Mouse (Mus musculus): ENCODE data around the gene Jaml. TPM values are rescaled to one million over a fixed set of nuclear protein-coding genes. Genes with fewer than 3 reads are reported as not detected.
"Not testable (repeated sequence)": the region's sequence is repeated elsewhere in the genome, so short reads cannot be mapped to it uniquely, and the experiment has no call there.

Jaml gene
- under 1 TPM; 0.13 to 0.44 TPM for total RNA-seq (2021)
- long read RNA-seq, experiment 1, result 0 reads
- long read RNA-seq, experiment 2, result 0 reads

DNA sequence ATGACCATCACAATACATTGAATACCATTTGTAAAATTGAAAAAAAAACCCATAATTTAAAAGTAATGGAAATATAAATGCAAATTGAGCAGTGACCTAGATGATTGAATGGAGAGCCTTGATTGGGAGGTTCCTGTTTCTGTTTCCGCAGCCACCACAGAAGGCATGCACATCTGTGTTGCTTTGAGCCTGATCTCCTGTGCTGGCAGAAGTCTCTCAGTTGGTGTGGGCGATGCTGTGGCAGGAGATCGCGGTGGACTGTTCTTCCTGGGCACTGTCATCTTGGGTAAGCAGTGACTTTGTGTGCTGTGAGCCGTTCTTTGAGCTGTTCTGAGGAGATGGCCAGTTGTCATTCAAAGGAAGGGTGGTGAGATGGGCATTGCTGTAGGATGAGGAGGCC is at the start of gene Jaml:
Jaml (plus strand) TSS at position 173 of the 400 bp plus-strand sequence.
- intact Hi-C loops (cut with DNase I), result no loop called here
- no peak for DNase-seq

GRCm38 (mm10) chr9:45030341-45030740 is 48.6 kb upstream of the Jaml start:
- intact Hi-C loops (cut with DNase I), result no loop called here
- DNase-seq, result no peak

DNA sequence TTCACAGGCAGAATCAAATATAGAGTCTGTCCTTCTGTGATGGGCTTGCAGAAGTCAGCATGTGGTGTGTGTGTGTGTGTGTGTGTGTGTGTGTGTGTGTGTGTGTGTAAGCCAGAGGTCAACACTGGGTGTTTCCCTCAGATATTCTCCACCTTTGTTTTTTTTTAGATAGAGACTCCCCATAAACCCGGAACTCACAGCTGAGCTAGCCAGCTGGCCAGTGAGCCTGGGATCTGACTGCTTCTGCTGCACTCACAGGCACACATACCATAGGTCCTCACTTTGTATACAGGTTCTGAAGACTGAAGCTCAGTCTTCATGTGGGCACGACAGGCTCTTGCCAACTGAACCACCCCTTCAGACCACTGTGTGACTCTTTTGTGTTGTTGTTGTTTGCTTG is 46.7 kb upstream of the Jaml start:
- intact Hi-C loops (cut with DNase I), result no loop called here
- DNase-seq, result no peak

DNA sequence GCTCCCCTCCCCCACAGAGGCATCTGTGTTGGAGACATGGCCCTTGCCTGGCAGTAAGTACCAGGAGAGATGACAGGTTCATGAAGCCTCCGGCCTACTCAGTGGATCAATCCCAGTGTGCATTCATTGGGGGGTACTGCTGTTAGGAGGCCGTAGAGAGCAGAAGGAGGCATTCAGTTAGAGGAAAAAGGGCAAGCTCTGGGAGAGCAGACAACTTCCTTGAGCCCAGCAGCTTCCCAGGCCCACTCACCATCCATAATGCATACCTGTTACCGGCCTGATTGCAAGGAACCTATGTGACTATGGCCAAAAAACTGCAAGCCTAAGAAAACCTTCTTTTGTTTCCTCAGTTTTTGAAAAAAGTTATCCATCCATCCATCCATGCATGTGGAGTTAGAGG is 44.5 kb upstream of the Jaml start:
- DNase-seq, result no peak
- intact Hi-C loops (cut with DNase I), result no loop called here

GRCm38 (mm10) chr9:45037803-45038202 is 41.2 kb upstream of the Jaml start:
- DNase-seq; intact Hi-C loops (cut with DNase I): not testable (repeated sequence)

DNA sequence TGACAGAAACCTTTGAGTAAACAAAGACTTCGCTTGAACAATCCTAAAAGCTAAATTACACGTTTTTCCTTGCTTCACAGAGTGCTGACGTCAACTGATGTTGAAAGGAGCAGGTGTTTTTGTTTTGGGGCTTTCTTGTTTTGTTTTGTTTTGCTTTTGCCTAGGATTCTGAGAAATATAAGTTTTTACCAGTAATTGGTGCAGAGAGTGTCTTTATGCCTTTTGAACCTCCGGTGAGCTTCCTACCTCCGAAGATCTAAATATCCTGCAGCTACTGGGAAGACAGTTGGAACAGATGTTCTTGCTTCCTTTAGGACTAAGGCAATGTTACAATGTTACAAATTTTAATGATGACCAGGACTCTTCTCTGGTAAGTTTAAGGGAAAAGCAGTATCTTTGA is 39.5 kb upstream of the Jaml start, which contains the start of gene Mpzl2:
Mpzl2 (plus strand) TSS at position 301 of the 400 bp plus-strand sequence.
- intact Hi-C loops (cut with DNase I), result no loop called here
- DNase-seq, result no peak

DNA sequence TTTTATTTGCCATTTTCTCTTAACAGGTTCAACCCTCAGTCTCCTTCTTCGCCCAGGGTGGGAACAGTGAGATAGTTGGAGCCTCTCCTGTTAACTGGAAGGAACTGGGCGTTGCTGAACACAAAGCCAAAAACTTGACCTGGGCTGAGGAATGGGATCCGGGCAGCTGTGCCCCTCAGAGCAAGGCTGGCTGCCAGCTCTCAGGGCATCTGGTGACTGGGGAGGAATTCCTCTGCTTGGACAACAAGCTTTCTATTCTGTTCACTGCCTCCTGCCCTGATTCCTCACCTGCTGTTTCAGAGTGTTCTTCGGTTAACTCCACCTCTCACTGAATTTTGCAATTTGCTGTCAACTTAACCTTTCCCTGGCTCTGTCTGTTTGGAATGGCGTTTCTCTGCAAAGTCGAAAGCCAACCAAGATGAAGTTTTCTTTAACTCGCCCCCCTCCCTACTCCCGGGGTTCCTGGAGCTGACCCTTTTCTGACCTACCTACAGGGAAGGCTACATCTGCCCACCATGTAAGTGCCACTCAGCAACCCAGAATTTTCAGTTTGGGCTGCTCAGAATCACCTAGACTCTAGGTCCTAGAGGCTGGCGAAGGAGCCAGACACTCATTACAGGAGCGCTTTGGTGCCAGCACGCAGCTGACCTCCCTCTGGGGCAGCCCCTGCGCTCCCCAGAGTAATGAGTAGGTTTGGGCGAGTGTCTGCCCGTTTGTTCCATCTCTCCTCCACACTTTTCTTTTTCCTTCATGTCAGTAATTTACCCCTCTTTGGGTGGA is 38.7 kb upstream of the Jaml start:
- intact Hi-C loops (cut with DNase I), result no loop called here
- no peak for DNase-seq

DNA sequence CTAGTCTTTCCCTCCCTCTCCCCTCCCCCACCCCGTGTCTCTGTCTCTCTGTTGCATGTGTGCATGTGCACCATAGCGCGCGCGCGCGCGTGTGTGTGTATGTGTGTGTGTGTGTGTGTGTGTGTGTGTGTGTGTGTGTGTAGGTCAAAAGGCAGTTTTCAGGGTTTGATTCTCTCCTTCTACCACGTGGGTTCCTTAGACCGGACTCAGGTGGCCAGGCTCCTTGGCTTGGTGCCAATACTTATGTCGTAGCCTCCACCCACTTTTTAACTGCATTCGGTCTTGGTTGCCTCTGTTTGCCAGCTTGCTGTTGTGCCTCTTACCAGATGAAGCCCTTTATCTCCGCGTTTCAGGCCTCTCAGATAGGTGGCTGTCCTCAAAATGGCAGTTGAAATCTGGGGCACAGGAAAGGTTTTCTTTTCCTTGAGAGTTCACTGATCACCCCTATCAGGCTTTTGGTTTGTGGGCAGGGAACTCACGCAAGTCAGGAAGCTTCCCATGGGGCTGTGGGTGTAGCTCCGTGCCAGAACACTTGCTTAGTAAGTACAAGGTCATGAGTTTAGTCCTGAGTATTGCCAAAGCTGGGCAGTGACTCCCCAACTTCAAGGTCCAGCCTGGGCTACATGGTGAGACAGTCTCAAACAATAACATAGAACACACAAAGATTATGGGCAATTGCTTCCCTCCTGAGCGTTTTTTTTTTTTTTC is 37.7 kb upstream of the Jaml start:
- DNase-seq, result no peak
- intact Hi-C loops (cut with DNase I), result no loop called here

GRCm38 (mm10) chr9:45042056-45042720 is 36.8 kb upstream of the Jaml start:
- DNase-seq, result no peak
- intact Hi-C loops (cut with DNase I), result no loop called here

DNA sequence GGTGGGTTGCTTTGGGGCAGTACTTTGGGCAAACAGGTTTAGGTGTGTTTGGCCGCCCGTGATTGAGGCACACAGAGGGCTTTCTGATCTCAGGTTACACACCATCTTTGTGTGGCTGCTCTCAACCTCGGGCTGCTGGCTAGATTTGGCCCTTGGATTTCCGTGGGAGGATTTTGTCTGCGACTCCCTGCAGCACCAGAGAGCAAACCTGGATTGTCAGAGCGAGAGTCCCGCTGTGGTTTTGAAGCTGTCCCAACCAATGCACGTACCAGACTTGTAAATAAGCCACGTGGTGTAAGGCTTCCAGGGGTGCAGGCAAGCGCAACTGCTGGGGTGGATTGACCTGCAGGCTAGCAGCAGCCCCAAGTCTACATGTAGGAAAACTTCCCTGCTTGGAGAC is 36.0 kb upstream of the Jaml start:
- DNase-seq, result no peak
- intact Hi-C loops (cut with DNase I), result no loop called here

- intact Hi-C loops (cut with DNase I), result loop anchor here (5.0 kb wide), 1 partner anchor 80 kb away; no protein-coding TSS in a partner anchor
- no peak for DNase-seq
Observed at GRCm38 (mm10) chr9:45046973-45047372, 32.0 kb upstream of the Jaml start.

DNA sequence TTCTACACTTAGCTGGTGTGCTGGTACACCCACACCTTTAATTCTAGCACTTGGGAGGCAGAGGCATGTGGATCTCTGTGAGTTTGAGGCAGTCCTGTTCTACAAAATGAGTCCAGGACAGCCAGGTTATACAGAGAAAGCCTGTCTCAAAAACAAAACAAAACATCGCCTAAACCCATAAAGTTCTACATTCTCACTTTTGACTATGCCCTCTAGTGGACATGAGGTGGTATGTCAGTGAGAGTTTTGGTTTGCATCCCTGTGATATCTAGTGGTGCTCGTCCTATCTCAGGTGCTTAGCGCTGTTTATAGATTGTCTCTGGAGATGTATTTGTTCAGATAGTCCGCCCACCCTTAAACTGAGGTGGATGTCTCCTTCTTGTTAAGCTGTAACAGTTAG is 30.5 kb upstream of the Jaml start:
- intact Hi-C loops (cut with DNase I), result loop anchor here (5.0 kb wide), 1 partner anchor 79 kb away; no protein-coding TSS in a partner anchor
- no peak for DNase-seq

- intact Hi-C loops (cut with DNase I), result loop anchor here (5.0 kb wide), 1 partner anchor 78 kb away; no protein-coding TSS in a partner anchor
- no peak for DNase-seq
Observed at GRCm38 (mm10) chr9:45049731-45050130, 29.3 kb upstream of the Jaml start.

DNA sequence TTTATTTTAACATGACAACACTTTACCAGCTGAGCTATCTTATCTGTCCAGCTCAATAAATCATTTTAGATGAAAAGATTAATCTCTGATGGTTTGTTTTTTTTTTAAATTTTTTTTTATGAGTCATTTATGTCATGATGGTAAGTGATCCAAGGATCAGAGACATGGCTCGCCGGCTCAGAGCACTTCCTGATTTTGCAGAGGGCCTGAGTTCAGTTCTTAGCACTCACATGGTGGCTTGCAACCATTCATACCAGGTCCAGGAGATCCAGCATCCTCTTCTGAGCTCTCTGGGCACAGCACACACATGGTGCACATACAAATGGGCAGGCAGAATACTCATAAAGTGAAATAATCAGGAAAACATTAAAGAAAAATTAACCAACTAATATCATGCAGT is 28.7 kb upstream of the Jaml start:
- intact Hi-C loops (cut with DNase I), result no loop called here

DNA sequence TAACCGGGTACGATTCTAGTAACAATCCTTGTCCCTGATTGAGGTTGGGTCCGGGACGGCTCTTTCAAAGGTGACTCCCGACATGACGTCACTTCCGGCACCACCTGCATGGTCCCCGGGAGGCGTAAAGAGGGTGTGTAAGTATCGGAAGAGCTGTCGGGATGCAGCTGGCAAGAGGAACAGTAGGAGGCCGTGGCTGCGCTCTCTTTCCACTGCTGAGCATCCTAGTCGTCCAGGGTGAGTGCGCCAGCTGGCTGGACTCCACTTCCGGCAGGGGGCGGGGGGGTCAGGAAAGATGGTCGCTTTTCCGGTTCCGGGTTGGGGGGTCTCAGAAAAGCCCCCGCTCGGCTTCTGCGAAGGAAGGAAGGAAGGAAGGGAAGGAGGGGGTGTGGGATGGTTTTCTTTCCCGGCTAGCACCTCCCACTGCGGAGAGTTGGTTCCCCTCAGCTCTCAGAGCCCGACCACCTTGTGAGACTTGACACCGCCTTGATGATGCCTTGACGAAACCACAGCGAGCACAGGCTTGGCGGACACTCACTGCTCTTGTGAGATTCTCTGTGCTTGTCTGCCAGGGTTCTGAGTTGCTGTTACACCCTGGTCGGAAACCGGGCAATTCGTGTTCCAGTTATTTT is 23.8 kb upstream of the Jaml start, which contains the start of gene Mpzl3:
Mpzl3 (plus strand) TSS at position 105 of the 632 bp plus-strand sequence.
- intact Hi-C loops (cut with DNase I), result no loop called here

More for the DNA sequence above, 28.7 kb upstream of the Jaml start:
- no peak for DNase-seq

DNA sequence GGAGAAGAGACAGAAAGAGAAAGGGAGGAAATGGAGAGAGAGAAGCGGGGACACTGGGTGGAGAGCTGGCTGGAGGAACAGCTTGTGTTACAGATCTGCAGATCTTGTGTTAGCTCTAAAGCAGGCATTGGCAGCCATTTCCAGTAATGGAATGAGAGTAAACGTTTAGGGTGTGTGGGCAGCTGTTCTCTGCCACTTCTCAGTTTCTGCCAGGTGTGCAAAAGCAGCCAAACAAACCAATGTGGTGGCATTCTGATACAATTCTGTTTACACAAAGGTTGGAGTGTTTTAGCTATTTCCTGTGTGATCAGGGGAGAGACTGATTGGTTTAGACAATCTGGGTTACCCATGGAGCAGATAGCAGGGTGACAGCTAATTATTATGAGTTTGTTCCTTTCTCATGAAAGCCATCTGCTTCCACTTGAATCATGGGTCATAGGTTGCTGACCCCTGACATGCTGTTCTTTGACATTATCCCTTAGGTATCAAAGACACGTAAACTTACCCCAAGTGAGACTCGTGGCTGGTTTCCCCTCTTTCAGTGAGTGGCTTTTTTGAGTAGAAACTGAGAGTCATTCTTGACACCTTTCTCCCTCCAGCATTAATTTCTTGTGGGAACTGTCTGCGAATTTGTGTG is 20.6 kb upstream of the Jaml start:
- intact Hi-C loops (cut with DNase I), result no loop called here
- DNase-seq, result no peak

More for the DNA sequence above, 23.8 kb upstream of the Jaml start, which contains the start of gene Mpzl3:
- peak; percentile 62 to 67 for DNase-seq

DNA sequence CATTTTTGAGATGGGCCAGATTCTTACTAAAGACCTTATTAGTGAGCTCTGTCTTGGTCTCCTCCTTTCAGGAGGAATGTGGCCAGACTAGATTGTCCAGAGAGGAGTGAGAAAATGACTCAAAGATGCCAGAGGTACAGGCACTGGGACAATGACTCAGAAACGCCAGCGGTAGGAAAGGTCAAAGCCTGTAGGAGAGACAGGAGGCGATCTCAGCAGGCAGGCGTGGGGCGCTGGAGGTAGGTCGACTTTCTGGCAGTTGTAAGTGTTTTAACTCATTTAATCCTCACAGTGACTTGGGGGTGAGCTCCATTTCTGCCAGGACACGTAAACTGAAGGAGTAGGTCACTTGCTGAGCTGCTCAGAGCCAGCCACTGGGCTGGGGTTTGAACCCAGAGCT is 18.8 kb upstream of the Jaml start:
- DNase-seq, result no peak
- intact Hi-C loops (cut with DNase I), result no loop called here

DNA sequence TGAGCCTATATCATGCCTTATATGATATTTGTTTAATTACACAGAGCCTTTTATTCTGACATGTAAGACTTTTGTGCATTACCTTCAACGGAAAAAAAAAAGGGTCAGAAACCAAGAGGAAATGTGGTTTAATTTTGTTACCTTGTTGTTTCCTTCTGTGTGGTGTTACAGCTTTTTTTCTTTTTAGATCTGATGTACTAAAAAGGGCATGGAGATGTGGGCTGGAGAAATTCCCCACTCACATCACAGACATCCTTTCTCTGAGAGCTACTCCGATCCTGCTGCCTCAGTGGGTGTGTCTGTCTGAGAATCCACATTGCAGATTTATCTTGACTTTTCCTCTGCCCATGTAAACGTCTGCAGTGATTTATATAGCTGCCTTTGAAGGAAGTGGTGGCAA is 16.3 kb upstream of the Jaml start:
- DNase-seq, result no peak
- intact Hi-C loops (cut with DNase I), result no loop called here

DNA sequence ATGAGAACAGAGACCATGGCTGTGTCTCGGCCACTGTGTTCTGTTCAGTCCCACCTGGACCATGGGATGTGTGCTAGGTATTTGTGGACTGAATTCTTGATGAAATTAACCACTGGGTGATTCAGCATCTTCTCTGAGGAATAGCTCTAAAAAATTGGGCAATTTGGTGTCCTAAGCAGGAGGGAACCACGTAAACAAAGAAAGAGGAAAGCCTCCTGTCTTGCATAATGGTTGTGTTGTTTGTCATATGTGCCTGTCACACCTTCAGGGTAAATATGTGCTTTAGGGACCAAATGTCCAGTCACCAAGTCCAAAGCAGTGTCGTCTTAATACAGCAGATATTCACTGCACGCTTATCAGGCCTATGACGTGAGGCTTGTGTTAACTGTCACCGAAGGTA is 14.6 kb upstream of the Jaml start:
- no peak for DNase-seq
- intact Hi-C loops (cut with DNase I), result no loop called here

DNA sequence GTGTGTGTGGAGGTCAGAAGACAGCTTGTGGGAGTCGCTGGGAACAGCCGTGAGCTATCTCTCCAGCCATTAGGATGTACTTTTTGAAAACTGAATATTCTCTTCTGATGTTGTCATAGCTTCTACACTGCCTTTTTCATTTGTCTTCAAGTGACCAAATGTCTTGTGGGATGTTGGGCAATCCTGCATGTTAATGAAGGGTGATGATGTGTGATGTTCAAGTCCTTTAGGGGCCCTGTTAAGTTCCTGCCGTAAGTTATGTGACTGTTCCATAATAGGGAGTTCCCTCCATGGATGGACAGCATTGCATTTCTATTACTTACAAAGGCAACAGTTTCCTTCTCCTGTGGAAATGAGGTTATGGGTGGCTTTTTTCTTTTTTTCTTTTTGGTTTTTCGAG is 12.2 kb upstream of the Jaml start:
- intact Hi-C loops (cut with DNase I), result no loop called here
- no peak for DNase-seq

Data from gastrocnemius, postnatal 36 days (tissue).